Mouse (Mus musculus): ENCODE measurements at regions not wholly inside any gene's neighbourhood (a gene's known extent, or its start where the extent isn't known, plus 50 kb on each side); places are given as distances from the start of the nearest gene placed in this dataset.

- TF ChIP-seq CTCF (IDR thresholded peaks at IDR 0.05; ENCODE audit: low read depth), result no peak
- WGBS, result 58% methylated on average over 6 of the region's 6 CpGs
- Histone ChIP-seq H3K4me1 (replicated peaks; ENCODE audit: control insufficient read depth, insufficient read depth, low read length) (no peaks in the 10 kb centered on the region), H3K4me3 (ENCODE audit: low read depth, low read length) (no peak overlapping the region), H3K36me3 (ENCODE audit: control insufficient read depth, insufficient read depth) (no peaks in the 10 kb centered on the region), H3K9ac (ENCODE audit: low read depth, low read length) (no peak overlapping the region), H3K4me2 (replicated peaks; ENCODE audit: low read depth) (no peak overlapping the region), H3K9me3 (ENCODE audit: control insufficient read depth) (no peaks in the 10 kb centered on the region), H3K27me3 (replicated peaks; ENCODE audit: control insufficient read depth, insufficient read depth, low read length) (no peaks in the 10 kb centered on the region), H3K27ac (ENCODE audit: low read depth, low read length) (no peak overlapping the region)
- ATAC-seq, result no peak
Observed at GRCm38 (mm10) chr4:81926662-81927141, 484.1 kb upstream of the Mpdz start.

GRCm38 (mm10) chr4:81925611-81926010 lies 483.0 kb upstream of the Mpdz start:
- TF ChIP-seq CTCF (IDR thresholded peaks at IDR 0.05; ENCODE audit: low read depth), result no peak
- Histone ChIP-seq H3K4me2 (replicated peaks; ENCODE audit: low read depth) (no peak overlapping the region), H3K9me3 (ENCODE audit: control insufficient read depth) (no peaks in the 10 kb centered on the region)

GRCm38 (mm10) chr4:81924120-81924519 lies 481.5 kb upstream of the Mpdz start:
- no peak overlapping the region for H3K4me2 ChIP-seq (replicated peaks; ENCODE audit: low read depth)
- no peaks in the 10 kb centered on the region for H3K27me3 ChIP-seq (replicated peaks; ENCODE audit: control insufficient read depth, insufficient read depth, low read length)
- 88% methylated on average over 1 of the region's 1 CpGs for WGBS
- H3K27ac ChIP-seq (ENCODE audit: low read depth, low read length), result no peak overlapping the region
- H3K4me3 ChIP-seq (ENCODE audit: low read depth, low read length), result no peak overlapping the region
- H3K4me1 ChIP-seq (replicated peaks; ENCODE audit: control insufficient read depth, insufficient read depth, low read length), result no peaks in the 10 kb centered on the region
- no peak overlapping the region for H3K9ac ChIP-seq (ENCODE audit: low read depth, low read length)
- H3K9me3 ChIP-seq (ENCODE audit: control insufficient read depth), result no peaks in the 10 kb centered on the region
- peak; percentile 42 for TF ChIP-seq CTCF (IDR thresholded peaks at IDR 0.05; ENCODE audit: low read depth)
- no peaks in the 10 kb centered on the region for H3K36me3 ChIP-seq (ENCODE audit: control insufficient read depth, insufficient read depth)
- ATAC-seq, result no peak

More at GRCm38 (mm10) chr4:81925611-81926010, 483.0 kb upstream of the Mpdz start:
- no peak for ATAC-seq
- no peak overlapping the region for H3K9ac ChIP-seq (ENCODE audit: low read depth, low read length)
- 59% methylated on average over 2 of the region's 2 CpGs for WGBS
- no peaks in the 10 kb centered on the region for H3K36me3 ChIP-seq (ENCODE audit: control insufficient read depth, insufficient read depth)
- H3K4me3 ChIP-seq (ENCODE audit: low read depth, low read length), result no peak overlapping the region
- no peaks in the 10 kb centered on the region for H3K4me1 ChIP-seq (replicated peaks; ENCODE audit: control insufficient read depth, insufficient read depth, low read length)
- H3K27me3 ChIP-seq (replicated peaks; ENCODE audit: control insufficient read depth, insufficient read depth, low read length), result no peaks in the 10 kb centered on the region
- no peak overlapping the region for H3K27ac ChIP-seq (ENCODE audit: low read depth, low read length)

GRCm38 (mm10) chr4:81922876-81923275 lies 480.3 kb upstream of the Mpdz start:
- H3K27me3 ChIP-seq (replicated peaks; ENCODE audit: control insufficient read depth, insufficient read depth, low read length), result no peaks in the 10 kb centered on the region
- no peak overlapping the region for H3K9ac ChIP-seq (ENCODE audit: low read depth, low read length)
- H3K9me3 ChIP-seq (ENCODE audit: control insufficient read depth), result no peaks in the 10 kb centered on the region
- no peaks in the 10 kb centered on the region for H3K4me1 ChIP-seq (replicated peaks; ENCODE audit: control insufficient read depth, insufficient read depth, low read length)
- H3K4me3 ChIP-seq (ENCODE audit: low read depth, low read length), result no peak overlapping the region
- WGBS, result 61% methylated on average over 3 of the region's 3 CpGs
- H3K27ac ChIP-seq (ENCODE audit: low read depth, low read length), result no peak overlapping the region
- no peak overlapping the region for H3K4me2 ChIP-seq (replicated peaks; ENCODE audit: low read depth)
- H3K36me3 ChIP-seq (ENCODE audit: control insufficient read depth, insufficient read depth), result no peaks in the 10 kb centered on the region
- TF ChIP-seq CTCF (IDR thresholded peaks at IDR 0.05; ENCODE audit: low read depth), result no peak
- no peak for ATAC-seq

- no peaks in the 10 kb centered on the region for H3K9me3 ChIP-seq (ENCODE audit: control insufficient read depth)
- WGBS, result 92% methylated on average over 2 of the region's 2 CpGs
- no peak overlapping the region for H3K9ac ChIP-seq (ENCODE audit: low read depth, low read length)
- no peaks in the 10 kb centered on the region for H3K4me1 ChIP-seq (replicated peaks; ENCODE audit: control insufficient read depth, insufficient read depth, low read length)
- H3K36me3 ChIP-seq (ENCODE audit: control insufficient read depth, insufficient read depth), result no peaks in the 10 kb centered on the region
- no peak overlapping the region for H3K27ac ChIP-seq (ENCODE audit: low read depth, low read length)
- H3K4me3 ChIP-seq (ENCODE audit: low read depth, low read length), result no peak overlapping the region
- no peaks in the 10 kb centered on the region for H3K27me3 ChIP-seq (replicated peaks; ENCODE audit: control insufficient read depth, insufficient read depth, low read length)
- TF ChIP-seq CTCF (IDR thresholded peaks at IDR 0.05; ENCODE audit: low read depth), result no peak
- H3K4me2 ChIP-seq (replicated peaks; ENCODE audit: low read depth), result no peak overlapping the region
- no peak for ATAC-seq
Observed at GRCm38 (mm10) chr4:81914971-81915370, 472.4 kb upstream of the Mpdz start.

- no peak for TF ChIP-seq CTCF (IDR thresholded peaks at IDR 0.05; ENCODE audit: low read depth)
- no peak overlapping the region for H3K4me3 ChIP-seq (ENCODE audit: low read depth, low read length)
- 76% methylated on average over 10 of the region's 10 CpGs for WGBS
- no peak overlapping the region for H3K27ac ChIP-seq (ENCODE audit: low read depth, low read length)
- H3K9ac ChIP-seq (ENCODE audit: low read depth, low read length), result no peak overlapping the region
- no peak for ATAC-seq
- H3K9me3 ChIP-seq (ENCODE audit: control insufficient read depth), result no peaks in the 10 kb centered on the region
- no peaks in the 10 kb centered on the region for H3K36me3 ChIP-seq (ENCODE audit: control insufficient read depth, insufficient read depth)
- H3K4me2 ChIP-seq (replicated peaks; ENCODE audit: low read depth), result no peak overlapping the region
- H3K4me1 ChIP-seq (replicated peaks; ENCODE audit: control insufficient read depth, insufficient read depth, low read length), result no peaks in the 10 kb centered on the region
- no peaks in the 10 kb centered on the region for H3K27me3 ChIP-seq (replicated peaks; ENCODE audit: control insufficient read depth, insufficient read depth, low read length)
Observed at GRCm38 (mm10) chr4:81913296-81913695, 470.7 kb upstream of the Mpdz start.

GRCm38 (mm10) chr4:81912653-81913052 lies 470.0 kb upstream of the Mpdz start:
- TF ChIP-seq CTCF (IDR thresholded peaks at IDR 0.05; ENCODE audit: low read depth), result no peak
- Histone ChIP-seq H3K4me3 (ENCODE audit: low read depth, low read length) (no peak overlapping the region), H3K4me2 (replicated peaks; ENCODE audit: low read depth) (no peak overlapping the region), H3K4me1 (replicated peaks; ENCODE audit: control insufficient read depth, insufficient read depth, low read length) (no peaks in the 10 kb centered on the region), H3K27me3 (replicated peaks; ENCODE audit: control insufficient read depth, insufficient read depth, low read length) (no peaks in the 10 kb centered on the region), H3K27ac (ENCODE audit: low read depth, low read length) (no peak overlapping the region), H3K36me3 (ENCODE audit: control insufficient read depth, insufficient read depth) (no peaks in the 10 kb centered on the region), H3K9me3 (ENCODE audit: control insufficient read depth) (no peaks in the 10 kb centered on the region), H3K9ac (ENCODE audit: low read depth, low read length) (no peak overlapping the region)
- ATAC-seq, result no peak
- 71% methylated on average over 1 of the region's 1 CpGs for WGBS
